Mouse (Mus musculus): Measurements from ENCODE around the gene 4933402N03Rik. TPM values are rescaled to one million over a fixed set of nuclear protein-coding genes. Genes with fewer than 3 reads are reported as not detected.

4933402N03Rik gene
- not detected for total RNA-seq (2021)
- long read RNA-seq, experiment 1, result 0 reads
- long read RNA-seq, experiment 2, result 0 reads

GRCm38 (mm10) chr7:131146214-131146613, at the start of gene 4933402N03Rik:
TSS of gene 4933402N03Rik (minus strand) at chr7:131146314.
- no peak for DNase-seq (ENCODE audit: low spot score)

GRCm38 (mm10) chr7:131187996-131188395, 41.9 kb upstream of the 4933402N03Rik start:
- no peak for DNase-seq (ENCODE audit: low spot score)

DNA sequence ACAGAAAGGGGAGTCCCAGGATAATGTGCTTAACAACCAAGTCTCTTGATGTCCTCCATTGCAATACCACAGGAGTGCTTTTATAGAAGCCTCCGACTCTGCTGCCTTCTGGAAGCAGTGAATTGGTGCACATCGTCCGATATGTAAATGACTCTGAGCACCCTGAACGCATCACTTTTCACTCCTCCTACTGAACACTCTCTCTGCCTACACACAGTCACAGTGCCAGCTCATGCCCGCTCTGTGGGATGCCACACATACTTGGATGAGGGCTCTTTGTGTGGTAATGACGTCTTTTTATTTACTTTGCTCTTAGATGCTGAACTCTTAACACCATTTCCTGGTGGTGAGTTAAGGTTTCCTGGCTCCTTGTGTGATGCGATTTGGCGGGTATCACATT, 40.9 kb upstream of the 4933402N03Rik start:
- DNase-seq (ENCODE audit: low spot score), result no peak

DNA sequence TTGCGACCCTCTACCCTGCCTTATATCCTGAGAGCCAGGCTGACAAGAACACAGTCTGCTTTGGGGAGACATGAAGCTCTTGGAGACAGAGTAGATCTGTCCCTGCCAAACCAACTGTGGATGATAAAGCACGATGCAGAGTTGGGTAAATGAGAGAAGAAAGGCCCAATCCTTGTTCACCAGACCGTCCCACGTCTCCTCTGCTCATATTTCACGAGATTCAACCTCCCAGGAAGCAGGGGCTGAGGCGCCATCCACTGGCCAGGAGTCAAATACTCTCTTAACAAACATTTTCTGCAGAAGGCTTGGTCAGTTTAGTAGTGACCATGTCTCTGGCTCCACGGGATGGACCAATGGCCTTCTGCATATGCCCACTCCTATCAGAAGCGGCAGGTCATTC, 38.2 kb upstream of the 4933402N03Rik start:
- DNase-seq (ENCODE audit: low spot score), result no peak

DNA sequence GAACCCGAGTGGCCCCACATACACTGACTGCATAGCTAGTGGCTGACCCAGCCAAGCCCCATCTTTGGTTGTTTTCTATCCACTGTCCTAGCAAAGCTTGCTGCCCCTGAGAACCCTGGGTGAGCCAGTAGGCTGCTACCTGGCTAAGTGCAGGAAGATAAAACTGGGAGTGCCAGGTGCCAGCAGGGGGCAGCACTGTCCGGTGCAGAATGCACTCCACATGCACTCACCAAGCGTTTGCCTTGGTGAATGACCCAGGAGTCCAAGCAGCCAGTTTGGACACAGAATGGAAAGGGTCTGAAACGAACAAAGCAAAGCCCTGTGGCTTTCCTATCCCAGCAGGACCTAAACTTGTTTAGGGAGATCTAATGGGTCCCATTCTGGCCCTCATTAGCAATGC, 36.6 kb upstream of the 4933402N03Rik start:
- no peak for DNase-seq (ENCODE audit: low spot score)

GRCm38 (mm10) chr7:131174121-131174520, 28.0 kb upstream of the 4933402N03Rik start, which contains the start of gene 5430419D17Rik:
TSS of gene 5430419D17Rik (plus strand) at chr7:131174402.
- DNase-seq (ENCODE audit: low spot score), result no peak

GRCm38 (mm10) chr7:131169099-131169498, 23.0 kb upstream of the 4933402N03Rik start:
- DNase-seq (ENCODE audit: low spot score), result no peak

- DNase-seq (ENCODE audit: low spot score), result no peak
Observed at GRCm38 (mm10) chr7:131167771-131168170, 21.7 kb upstream of the 4933402N03Rik start.

- DNase-seq (ENCODE audit: low spot score), result no peak
Observed at GRCm38 (mm10) chr7:131162251-131162650, 16.1 kb upstream of the 4933402N03Rik start.

GRCm38 (mm10) chr7:131153044-131153443, 6.9 kb upstream of the 4933402N03Rik start:
- DNase-seq (ENCODE audit: low spot score), result no peak

- no peak for DNase-seq (ENCODE audit: low spot score)
Observed at GRCm38 (mm10) chr7:131150179-131150578, 4.1 kb upstream of the 4933402N03Rik start.

- no peak for DNase-seq (ENCODE audit: low spot score)
Observed at GRCm38 (mm10) chr7:131133181-131133580, 12.9 kb downstream of the 4933402N03Rik start.

DNA sequence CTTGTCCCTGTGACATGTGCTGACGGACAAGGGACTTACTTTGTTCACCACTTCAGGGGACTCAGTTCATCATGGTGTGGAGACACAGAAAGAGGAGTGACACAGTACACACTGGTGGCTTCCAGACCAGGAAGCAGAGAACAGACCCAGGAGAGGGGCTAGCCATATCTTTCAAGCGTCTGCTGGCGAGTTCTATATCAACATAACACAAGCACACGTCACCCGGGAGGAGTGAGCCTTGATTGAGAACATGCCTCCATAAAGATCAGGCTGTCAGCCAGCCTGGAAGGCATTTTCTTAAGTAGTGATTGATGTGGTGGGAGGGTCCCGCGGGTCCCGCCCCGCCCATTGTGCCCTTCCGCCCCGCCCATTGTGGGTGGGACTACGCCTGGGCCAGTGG, 16.1 kb downstream of the 4933402N03Rik start:
- no peak for DNase-seq (ENCODE audit: low spot score)

GRCm38 (mm10) chr7:131122210-131122807, 23.8 kb downstream of the 4933402N03Rik start:
- no peak for DNase-seq (ENCODE audit: low spot score)

DNA sequence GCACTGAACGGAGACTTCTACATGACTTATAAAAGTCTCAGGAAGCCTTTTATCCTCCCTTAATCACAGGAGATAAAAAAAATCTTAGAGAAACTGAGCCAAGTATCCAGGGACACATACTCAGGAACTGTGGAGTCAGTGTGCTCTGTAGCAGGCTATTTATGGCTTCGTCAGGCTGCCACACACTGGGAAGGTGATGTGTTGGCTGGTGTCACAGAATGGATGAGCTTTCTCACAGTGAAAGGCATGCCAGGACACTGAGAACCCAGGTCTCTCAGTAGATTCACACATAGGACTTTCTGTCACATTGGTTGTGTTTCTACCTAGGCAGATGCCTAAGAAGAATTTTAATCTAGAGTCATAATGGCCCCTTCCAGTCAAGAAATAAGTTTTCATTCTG, 31.7 kb downstream of the 4933402N03Rik start:
- DNase-seq (ENCODE audit: low spot score), result no peak

- no peak for DNase-seq (ENCODE audit: low spot score)
Observed at GRCm38 (mm10) chr7:131113676-131114075, 32.4 kb downstream of the 4933402N03Rik start.

DNA sequence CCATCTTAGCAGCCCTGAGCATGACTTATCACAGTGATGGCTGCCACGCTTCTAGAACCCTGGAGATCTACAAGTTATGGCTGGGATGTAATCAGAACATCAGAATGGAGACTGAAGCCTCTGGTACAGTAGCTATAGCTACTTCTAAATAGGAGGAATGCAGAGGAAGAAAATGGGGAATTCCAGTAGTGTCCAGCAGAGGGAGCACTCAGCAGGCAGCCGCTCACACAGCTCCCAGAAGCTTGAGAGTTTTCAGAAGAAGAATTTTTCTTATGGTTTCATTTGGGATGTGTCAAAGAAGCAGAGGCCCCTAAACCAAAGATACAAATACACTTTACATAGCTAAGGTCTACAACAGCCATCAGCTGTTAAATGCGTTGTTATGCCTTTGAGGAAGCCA, 33.6 kb downstream of the 4933402N03Rik start:
- DNase-seq (ENCODE audit: low spot score), result peak; percentile 9

Other genes starting within 250 kb of the 4933402N03Rik start
- 10 to 100 TPM; 34.2 to 42.4 TPM for gene Htra1, start 210.2 kb downstream of the 4933402N03Rik start, total RNA-seq (2021)
- gene Dmbt1, start 114.3 kb downstream of the 4933402N03Rik start, total RNA-seq (2021), result not detected
- gene 5430419D17Rik, start 28.1 kb upstream of the 4933402N03Rik start, total RNA-seq (2021), result not detected
- gene Cuzd1, start 176.0 kb upstream of the 4933402N03Rik start, total RNA-seq (2021), result under 1 TPM; 0.81 to 0.91 TPM
- not detected for gene Fam24b, start 183.2 kb upstream of the 4933402N03Rik start, total RNA-seq (2021)
- gene Fam24a, start 187.6 kb upstream of the 4933402N03Rik start, total RNA-seq (2021), result not detected
- gene 2310057M21Rik, start 216.4 kb upstream of the 4933402N03Rik start, total RNA-seq (2021), result 10 to 100 TPM; 18.6 to 31.3 TPM
- gene Pstk, start 224.8 kb upstream of the 4933402N03Rik start, total RNA-seq (2021), result 10 to 100 TPM; 37.8 to 43.5 TPM